Mouse (Mus musculus) liver, postnatal 0 days (tissue): ENCODE measurements around the gene Agap1. TPM values are rescaled to one million over a fixed set of nuclear protein-coding genes. Genes with fewer than 3 reads are reported as not detected.
A peak's percentile ranks its signal among the peaks of the same experiment; 100 is the strongest.

Experiments used
- ATAC-seq: fragments of 200-750 bp; cut with Nextera tagmentation; 2 replicates; pipeline ENCODE4 v1.8.0; 2017; ENCODE audit warnings: mild to moderate bottlenecking, moderate library complexity
- DNase-seq: peaks from one replicate; pipeline ENCODE4 v3.0.0-alpha.2; 2016
- H3K27ac ChIP-seq: fragments of 300-500 bp; sonication (generic); 2 replicates; pipeline ENCODE4 v1.5.1; 2014; ENCODE audit warnings: antibody characterized with exemption, moderate library complexity, mild to moderate bottlenecking, low read depth
- H3K27me3 ChIP-seq: fragments of 300-500 bp; sonication (generic); 2 replicates; pipeline ENCODE4 v1.6.1; 2014; ENCODE audit warnings: low read length, control low read depth, mixed read lengths; ENCODE audit not compliant: insufficient read depth
- H3K36me3 ChIP-seq: fragments of 300-500 bp; sonication (generic); replicated peaks from 2 replicates; pipeline ENCODE4 v1.6.1; 2014; ENCODE audit warnings: mild to moderate bottlenecking, control low read depth, low read length, moderate library complexity, mixed read lengths; ENCODE audit not compliant: insufficient read depth
- H3K4me1 ChIP-seq: fragments of 300-500 bp; sonication (generic); 2 replicates; pipeline ENCODE4 v1.6.1; 2014; ENCODE audit warnings: antibody characterized with exemption, mild to moderate bottlenecking, control low read depth; ENCODE audit not compliant: insufficient read depth
- H3K4me2 ChIP-seq: fragments of 300-500 bp; sonication (generic); 2 replicates; pipeline ENCODE4 v1.6.1; 2014; ENCODE audit warnings: low read depth, mild to moderate bottlenecking, low read length, moderate library complexity, mixed read lengths
- H3K4me3 ChIP-seq: fragments of 300-500 bp; sonication (generic); 2 replicates; pipeline ENCODE4 v1.5.1; 2014; ENCODE audit warnings: low read depth, low read length
- H3K9ac ChIP-seq: fragments of 300-500 bp; sonication (generic); replicated peaks from 2 replicates; pipeline ENCODE4 v1.6.1; 2014; ENCODE audit warnings: mild to moderate bottlenecking, moderate library complexity
- H3K9me3 ChIP-seq: fragments of 300-500 bp; sonication (generic); 2 replicates; pipeline ENCODE4 v1.6.1; 2016; ENCODE audit warnings: mild to moderate bottlenecking, control low read depth, low read length, mixed read lengths
- CTCF ChIP-seq: sonication (generic); IDR thresholded peaks from 2 replicates; pipeline ENCODE4 v1.5.1; 2016; ENCODE audit warnings: antibody characterized with exemption, low read depth
- EP300 ChIP-seq: IDR thresholded peaks from 2 replicates; pipeline ENCODE4 v1.6.1; 2016; ENCODE audit warnings: antibody characterized with exemption, low read depth, mild to moderate bottlenecking
- WGBS: fragments of 180-500 bp; shearing (Covaris S2); extraction: QIAGEN DNeasy Blood & Tissue Kit; methylation state at CpG from one replicate; pipeline ENCODE4 v1.1.7; 2014; ENCODE audit not compliant: insufficient replicate concordance; 5-methylcytosine and 5-hydroxymethylcytosine counted together
- polyA plus RNA-seq: library from polyadenylated mRNA; unstranded; fragments of >200 nt; fragmentation: Nextera tagmentation; extraction: Ambion mirVana; gene quantifications from 2 replicates; pipeline ENCODE4 v1.2.1, GENCODE M21; 2015

Gene Agap1
- polyA plus RNA-seq, 1 experiment from 2014 or later, result 1.0 TPM

GRCm38 (mm10) chr1:89812816-89813215, 358.2 kb downstream of the Agap1 start:
- Histone ChIP-seq H3K4me2 (no peak overlapping the region), H3K4me1 (no peaks in the 10 kb centered on the region), H3K27me3 (no peaks in the 10 kb centered on the region), H3K27ac (no peak overlapping the region), H3K4me3 (no peak overlapping the region), H3K9me3 (no peaks in the 10 kb centered on the region), H3K9ac (no peak overlapping the region), H3K36me3 (no peaks in the 10 kb centered on the region)
- TF ChIP-seq EP300 (no peak), CTCF (no peak)
- no peak for ATAC-seq
- no peak for DNase-seq
- 78% methylated on average over 8 of the region's 8 CpGs for WGBS

GRCm38 (mm10) chr1:89816487-89817206, 362.0 kb downstream of the Agap1 start:
- Histone ChIP-seq H3K4me2 (no peak overlapping the region), H3K9me3 (no peaks in the 10 kb centered on the region), H3K36me3 (no peaks in the 10 kb centered on the region), H3K27ac (no peak overlapping the region), H3K4me3 (no peak overlapping the region), H3K27me3 (no peaks in the 10 kb centered on the region), H3K9ac (no peak overlapping the region), H3K4me1 (no peaks in the 10 kb centered on the region)
- DNase-seq (no peak), ATAC-seq (no peak)
- TF ChIP-seq EP300, result no peak
- TF ChIP-seq CTCF, result no peak
- 83% methylated on average over 14 of the region's 14 CpGs for WGBS

- TF ChIP-seq EP300 (no peak), CTCF (no peak)
- Histone ChIP-seq H3K4me3 (no peak overlapping the region), H3K27me3 (no peaks in the 10 kb centered on the region), H3K27ac (no peak overlapping the region), H3K36me3 (no peaks in the 10 kb centered on the region), H3K9me3 (no peaks in the 10 kb centered on the region), H3K4me1 (no peaks in the 10 kb centered on the region), H3K4me2 (no peak overlapping the region), H3K9ac (no peak overlapping the region)
- DNase-seq (no peak), ATAC-seq (no peak)
- 76% methylated on average over 4 of the region's 4 CpGs for WGBS
Measured at GRCm38 (mm10) chr1:89821822-89822221, 367.2 kb downstream of the Agap1 start.

GRCm38 (mm10) chr1:89822431-89822830, 367.8 kb downstream of the Agap1 start:
- H3K27ac ChIP-seq, result no peak overlapping the region
- DNase-seq (peak; percentile 21), ATAC-seq (peak; percentile 87)
- no peak overlapping the region for H3K4me2 ChIP-seq
- H3K27me3 ChIP-seq, result no peaks in the 10 kb centered on the region
- no peak overlapping the region for H3K4me3 ChIP-seq
- TF ChIP-seq EP300 (no peak), CTCF (no peak)
- no peaks in the 10 kb centered on the region for H3K9me3 ChIP-seq
- no peaks in the 10 kb centered on the region for H3K4me1 ChIP-seq
- 63% methylated on average over 3 of the region's 3 CpGs for WGBS
- H3K36me3 ChIP-seq, result no peaks in the 10 kb centered on the region
- no peak overlapping the region for H3K9ac ChIP-seq

GRCm38 (mm10) chr1:89823036-89823435, 368.4 kb downstream of the Agap1 start:
- ATAC-seq (no peak), DNase-seq (no peak)
- no peak overlapping the region for H3K27ac ChIP-seq
- no peak overlapping the region for H3K9ac ChIP-seq
- H3K4me2 ChIP-seq, result no peak overlapping the region
- 85% methylated on average over 7 of the region's 7 CpGs for WGBS
- H3K9me3 ChIP-seq, result no peaks in the 10 kb centered on the region
- no peak overlapping the region for H3K4me3 ChIP-seq
- H3K4me1 ChIP-seq, result no peaks in the 10 kb centered on the region
- H3K27me3 ChIP-seq, result no peaks in the 10 kb centered on the region
- no peaks in the 10 kb centered on the region for H3K36me3 ChIP-seq
- TF ChIP-seq CTCF (no peak), EP300 (no peak)

DNA sequence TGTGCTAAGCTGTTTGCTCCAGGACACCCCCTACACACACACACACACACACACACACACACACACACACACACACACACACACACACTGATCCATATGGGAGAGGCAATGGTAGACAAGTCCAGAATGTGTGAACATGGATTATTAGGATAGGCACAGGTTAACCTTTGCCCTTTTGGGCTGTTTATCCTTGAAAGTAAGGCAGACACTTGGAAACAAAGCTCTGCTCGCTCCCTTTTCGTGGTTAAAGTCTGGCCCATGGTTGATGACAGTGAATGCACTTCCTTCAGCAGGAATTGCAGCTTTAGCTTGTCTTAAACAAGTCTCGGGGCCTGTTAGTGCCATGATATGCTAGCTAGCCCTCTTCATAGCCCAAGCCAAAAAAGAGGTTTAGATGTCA, 372.4 kb downstream of the Agap1 start:
- Histone ChIP-seq H3K4me3 (no peak overlapping the region), H3K9me3 (no peaks in the 10 kb centered on the region), H3K4me1 (no peaks in the 10 kb centered on the region), H3K9ac (no peak overlapping the region), H3K4me2 (no peak overlapping the region), H3K27ac (no peak overlapping the region), H3K27me3 (no peaks in the 10 kb centered on the region), H3K36me3 (no peaks in the 10 kb centered on the region)
- TF ChIP-seq CTCF (no peak), EP300 (no peak)
- 56% methylated on average over 3 of the region's 3 CpGs for WGBS
- no peak for DNase-seq
- ATAC-seq, result no peak
